Mouse (Mus musculus) forebrain, embryonic 16.5 days (tissue): ENCODE measurements around the gene Rab28. TPM values are rescaled to one million over a fixed set of nuclear protein-coding genes. Genes with fewer than 3 reads are reported as not detected.

Source experiments
- ATAC-seq: fragments of 200-750 bp; cut with Nextera tagmentation; 2 replicates; pipeline ENCODE4 v1.8.0; 2017; ENCODE audit warnings: mild to moderate bottlenecking, moderate library complexity
- H3K27ac ChIP-seq: fragments of 300-500 bp; sonication (generic); 2 replicates; pipeline ENCODE4 v1.5.1; 2014; ENCODE audit warnings: low read length, control low read depth
- H3K27me3 ChIP-seq: fragments of 300-500 bp; sonication (generic); replicated peaks from 2 replicates; pipeline ENCODE4 v1.6.1; 2014; ENCODE audit warnings: low read length; ENCODE audit not compliant: control insufficient read depth, insufficient read depth
- H3K36me3 ChIP-seq: fragments of 300-500 bp; sonication (generic); 2 replicates; pipeline ENCODE4 v1.6.1; 2014; ENCODE audit not compliant: control insufficient read depth, insufficient read depth
- H3K4me1 ChIP-seq: fragments of 300-500 bp; sonication (generic); replicated peaks from 2 replicates; pipeline ENCODE4 v1.6.1; 2014; ENCODE audit warnings: low read length; ENCODE audit not compliant: control insufficient read depth, insufficient read depth
- H3K4me2 ChIP-seq: fragments of 300-500 bp; sonication (generic); 2 replicates; pipeline ENCODE4 v1.6.1; 2014; ENCODE audit warnings: mild to moderate bottlenecking, low read length, control low read depth
- H3K4me3 ChIP-seq: fragments of 300-500 bp; sonication (generic); replicated peaks from 2 replicates; pipeline ENCODE4 v1.5.1; 2014; ENCODE audit warnings: mild to moderate bottlenecking, low read length, control low read depth
- H3K9ac ChIP-seq: fragments of 300-500 bp; sonication (generic); replicated peaks from 2 replicates; pipeline ENCODE4 v1.6.1; 2014; ENCODE audit warnings: low read depth, low read length, control low read depth
- H3K9me3 ChIP-seq: fragments of 300-500 bp; sonication (generic); 2 replicates; pipeline ENCODE4 v1.6.1; 2016; ENCODE audit warnings: low read length; ENCODE audit not compliant: control insufficient read depth
- WGBS: fragments of 180-500 bp; shearing (Covaris S2); extraction: QIAGEN DNeasy Blood & Tissue Kit; methylation state at CpG from one replicate; pipeline ENCODE4 v1.1.7; 2014; 5-methylcytosine and 5-hydroxymethylcytosine counted together
- polyA plus RNA-seq: library from polyadenylated mRNA; unstranded; fragments of >200 nt; fragmentation: Nextera tagmentation; extraction: Ambion mirVana; gene quantifications from 2 replicates; pipeline ENCODE4 v1.2.1, GENCODE M21; 2015

Rab28 gene
- polyA plus RNA-seq, 1 experiment from 2014 or later, result 68.8 TPM

- Histone ChIP-seq H3K27ac (no peak overlapping the region), H3K4me2 (no peak overlapping the region), H3K4me1 (no peaks in the 10 kb centered on the region), H3K27me3 (no peaks in the 10 kb centered on the region), H3K9ac (no peak overlapping the region), H3K9me3 (no peaks in the 10 kb centered on the region), H3K4me3 (no peak overlapping the region), H3K36me3 (no peaks in the 10 kb centered on the region)
- 88% methylated on average over 6 of the region's 6 CpGs for WGBS
- ATAC-seq, result no peak
These were observed 41.9 kb downstream of the Rab28 start for GRCm38 (mm10) chr5:41666012-41666411.

DNA sequence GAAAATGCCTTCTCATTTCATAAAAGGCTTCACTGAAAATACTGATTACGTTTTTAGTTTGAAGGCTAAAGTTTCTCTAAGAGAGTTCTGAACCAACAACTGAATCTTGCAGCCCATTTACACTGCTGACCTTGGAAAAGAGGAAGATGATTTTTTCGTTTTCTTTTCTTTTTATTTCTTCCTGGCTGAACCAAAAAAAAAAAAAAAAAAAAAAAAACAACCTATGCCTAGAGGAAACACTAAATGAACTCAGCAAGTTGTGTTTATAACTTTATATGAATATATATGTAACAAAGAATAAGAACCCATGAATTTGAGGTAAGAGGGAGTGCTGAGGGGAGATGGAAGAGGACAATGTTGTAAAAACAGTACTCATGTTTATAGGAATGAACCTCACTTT, 71.2 kb downstream of the Rab28 start:
- Histone ChIP-seq H3K9me3 (no peaks in the 10 kb centered on the region), H3K36me3 (no peaks in the 10 kb centered on the region), H3K4me1 (no peaks in the 10 kb centered on the region), H3K4me2 (no peak overlapping the region), H3K4me3 (no peak overlapping the region), H3K27me3 (no peaks in the 10 kb centered on the region), H3K9ac (no peak overlapping the region), H3K27ac (no peak overlapping the region)
- no peak for ATAC-seq
- WGBS, result 87% methylated on average over 2 of the region's 2 CpGs

DNA sequence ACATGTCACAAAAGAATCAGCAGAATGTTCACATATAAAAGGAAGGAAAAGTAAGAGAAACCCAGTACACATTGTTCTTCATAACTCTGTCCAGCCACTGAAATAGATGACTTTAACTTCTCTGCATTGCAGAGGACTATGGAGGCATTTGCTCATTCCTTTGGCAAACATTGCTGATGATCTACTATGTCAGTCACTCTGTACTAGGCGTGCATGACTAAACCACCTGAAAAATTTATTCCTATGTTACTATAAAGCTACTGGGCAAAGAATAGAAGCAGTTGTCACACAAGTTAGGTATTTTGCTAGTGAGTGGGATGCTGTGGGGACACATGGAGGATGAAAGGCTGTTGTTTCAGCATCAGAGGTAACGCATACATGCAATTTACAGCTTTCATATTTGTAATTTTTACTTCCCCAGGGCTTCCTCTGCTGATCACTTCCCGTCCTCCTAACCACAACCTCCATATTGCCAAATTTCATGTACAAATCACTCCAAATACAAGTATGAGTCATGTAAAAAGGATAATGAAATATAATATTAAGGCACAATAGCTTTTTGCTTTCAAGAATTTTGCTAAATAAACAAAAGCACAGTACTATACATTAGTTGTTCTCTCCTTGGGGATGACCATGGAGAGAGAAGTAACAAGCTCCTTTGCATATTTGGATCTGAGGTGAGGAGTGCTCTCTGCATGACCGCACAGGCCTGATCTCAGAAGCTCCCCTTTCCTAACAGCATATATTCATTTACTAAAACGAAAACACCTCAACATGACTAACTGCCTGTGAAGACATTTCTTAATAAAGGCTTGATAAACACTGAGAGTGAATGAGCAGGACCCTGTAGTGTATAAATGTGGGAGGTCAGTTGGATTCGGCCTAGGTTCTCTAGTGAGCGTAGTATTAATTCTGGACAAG, 80.5 kb downstream of the Rab28 start:
- Histone ChIP-seq H3K27ac (no peak overlapping the region), H3K9ac (no peak overlapping the region), H3K4me1 (no peaks in the 10 kb centered on the region), H3K36me3 (no peaks in the 10 kb centered on the region), H3K4me2 (no peak overlapping the region), H3K9me3 (no peaks in the 10 kb centered on the region), H3K4me3 (no peak overlapping the region), H3K27me3 (no peaks in the 10 kb centered on the region)
- 93% methylated on average over 7 of the region's 7 CpGs for WGBS
- ATAC-seq, result no peak

DNA sequence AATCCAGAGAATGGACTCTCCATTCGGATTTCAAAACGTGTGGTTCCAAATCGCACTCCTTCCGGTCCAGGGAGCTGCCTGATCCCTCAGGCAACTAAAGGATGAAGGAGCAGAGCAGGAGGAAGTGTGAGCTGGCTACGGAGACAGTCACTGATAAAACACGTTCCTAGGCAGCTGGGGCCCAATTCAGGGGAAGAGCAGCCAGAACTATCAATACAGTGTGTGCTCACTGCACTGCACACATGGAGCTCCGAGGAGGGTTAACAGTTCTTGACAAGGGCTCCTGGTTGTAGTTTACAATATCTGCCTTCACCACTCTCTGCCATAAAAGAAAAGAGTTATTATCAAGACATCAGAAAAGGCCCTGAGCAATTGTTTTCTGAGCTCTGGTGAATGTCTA, 82.4 kb downstream of the Rab28 start:
- 72% methylated on average over 7 of the region's 7 CpGs for WGBS
- Histone ChIP-seq H3K4me1 (no peaks in the 10 kb centered on the region), H3K36me3 (no peaks in the 10 kb centered on the region), H3K27ac (no peak overlapping the region), H3K4me3 (no peak overlapping the region), H3K9me3 (no peaks in the 10 kb centered on the region), H3K4me2 (no peak overlapping the region), H3K27me3 (no peaks in the 10 kb centered on the region), H3K9ac (no peak overlapping the region)
- ATAC-seq, result no peak

GRCm38 (mm10) chr5:41621748-41622147, 86.2 kb downstream of the Rab28 start:
- no peak for ATAC-seq
- H3K36me3 ChIP-seq, result no peaks in the 10 kb centered on the region

DNA sequence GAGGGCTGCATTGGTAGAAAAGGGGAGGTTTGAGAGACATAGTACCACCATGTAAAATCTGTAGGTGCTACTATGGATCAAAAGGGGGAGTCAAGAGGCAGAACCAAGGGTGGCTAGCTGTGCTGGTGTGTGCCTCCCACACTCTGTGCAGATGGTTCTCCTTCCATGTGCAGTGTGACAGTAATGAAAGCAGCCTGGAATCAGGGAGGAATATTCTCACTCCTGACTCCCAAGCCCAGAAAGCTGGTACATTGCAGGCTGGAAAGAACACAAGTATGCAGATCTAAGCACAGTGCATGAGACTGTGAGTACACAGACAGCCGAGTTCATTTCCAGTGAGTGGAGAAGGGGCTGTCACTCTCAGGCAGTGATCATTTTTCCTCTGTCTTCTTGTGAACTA, 89.0 kb downstream of the Rab28 start:
- Histone ChIP-seq H3K9me3 (no peaks in the 10 kb centered on the region), H3K4me3 (no peak overlapping the region), H3K27ac (no peak overlapping the region), H3K27me3 (no peaks in the 10 kb centered on the region), H3K4me1 (no peaks in the 10 kb centered on the region), H3K36me3 (no peaks in the 10 kb centered on the region), H3K9ac (no peak overlapping the region), H3K4me2 (no peak overlapping the region)
- 61% methylated on average over 1 of the region's 1 CpGs for WGBS
- ATAC-seq, result peak; percentile 73

More at GRCm38 (mm10) chr5:41621748-41622147, 86.2 kb downstream of the Rab28 start:
- Histone ChIP-seq H3K27me3 (no peaks in the 10 kb centered on the region), H3K9ac (no peak overlapping the region), H3K9me3 (no peaks in the 10 kb centered on the region), H3K27ac (no peak overlapping the region), H3K4me1 (no peaks in the 10 kb centered on the region), H3K4me2 (no peak overlapping the region), H3K4me3 (no peak overlapping the region)
- WGBS, result 87% methylated on average over 3 of the region's 3 CpGs

- H3K9ac ChIP-seq, result no peak overlapping the region
- peak; percentile 81 for ATAC-seq
- H3K4me2 ChIP-seq, result no peak overlapping the region
- H3K27me3 ChIP-seq, result no peaks in the 10 kb centered on the region
- H3K4me3 ChIP-seq, result no peak overlapping the region
- H3K27ac ChIP-seq, result peak overlapping the region; percentile 28; the same call in 1 of the 2 replicates
- WGBS, result 41% methylated on average over 5 of the region's 5 CpGs
- peaks cover 5% of the 10 kb centered on the region for H3K4me1 ChIP-seq
- H3K36me3 ChIP-seq, result no peaks in the 10 kb centered on the region
- no peaks in the 10 kb centered on the region for H3K9me3 ChIP-seq
These were observed 97.4 kb downstream of the Rab28 start for GRCm38 (mm10) chr5:41610447-41611030.

DNA sequence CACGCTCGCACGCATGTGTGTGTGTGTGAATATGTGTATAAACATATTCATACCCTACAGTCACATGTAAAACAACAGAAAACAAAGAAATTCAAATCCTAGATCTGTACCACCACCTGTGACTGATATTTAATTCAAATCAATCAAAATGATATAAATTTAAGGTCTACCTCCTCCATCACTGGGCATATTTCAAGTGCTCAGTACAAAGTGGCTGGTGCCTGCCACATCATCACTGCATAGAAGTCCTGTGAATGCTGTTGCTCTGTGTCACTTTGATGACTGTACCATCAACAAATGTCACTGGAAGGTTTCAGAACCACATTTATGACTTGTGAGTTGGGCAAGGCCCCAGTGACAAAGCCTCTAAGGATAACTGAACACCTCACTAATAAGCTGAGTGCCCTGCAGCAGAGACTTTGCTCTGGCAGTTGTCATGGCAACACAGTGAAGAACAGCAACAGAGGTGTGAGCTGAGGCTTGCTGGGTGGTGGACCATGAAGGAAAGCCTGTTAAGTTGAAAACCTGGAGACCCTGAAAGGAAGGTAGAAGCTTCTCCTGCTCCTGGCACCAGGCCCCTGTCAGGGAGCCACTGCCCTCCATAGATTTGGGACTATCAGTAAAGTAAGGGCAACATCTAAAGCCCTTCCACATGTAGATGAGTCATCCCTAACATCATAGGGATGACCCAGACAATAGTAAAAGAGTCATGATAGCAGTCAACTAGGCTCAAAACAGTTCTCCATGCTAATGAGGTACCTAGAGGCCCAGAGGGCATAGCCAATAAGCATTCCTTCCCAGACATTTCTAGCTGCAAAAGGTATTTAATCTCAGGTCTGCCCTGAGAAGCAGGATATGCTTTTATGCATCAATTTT, 111.5 kb downstream of the Rab28 start:
- Histone ChIP-seq H3K27ac (no peak overlapping the region), H3K4me1 (0 out of 2 replicates have a peak, but pooled peaks cover 4% of the 10 kb centered on the region), H3K4me2 (no peak overlapping the region), H3K4me3 (no peak overlapping the region), H3K9ac (no peak overlapping the region), H3K36me3 (no peaks in the 10 kb centered on the region), H3K9me3 (no peaks in the 10 kb centered on the region), H3K27me3 (no peaks in the 10 kb centered on the region)
- peak; percentile 90 for ATAC-seq
- 93% methylated on average over 3 of the region's 3 CpGs for WGBS

- H3K4me2 ChIP-seq, result no peak overlapping the region
- H3K4me1 ChIP-seq, result 0 out of 2 replicates have a peak, but pooled peaks cover 4% of the 10 kb centered on the region
- H3K4me3 ChIP-seq, result no peak overlapping the region
- H3K9me3 ChIP-seq, result no peaks in the 10 kb centered on the region
- ATAC-seq, result peak; percentile 74; the same call in 1 of the 2 replicates
- no peak overlapping the region for H3K9ac ChIP-seq
- no peaks in the 10 kb centered on the region for H3K27me3 ChIP-seq
- no peak overlapping the region for H3K27ac ChIP-seq
- no peaks in the 10 kb centered on the region for H3K36me3 ChIP-seq
- WGBS, result 56% methylated on average over 3 of the region's 3 CpGs
These were observed 112.8 kb downstream of the Rab28 start for GRCm38 (mm10) chr5:41595199-41595598.
